Mouse (Mus musculus) midbrain, embryonic 16.5 days (tissue): ENCODE data around the gene Sh3bgrl3. TPM values are rescaled to one million over a fixed set of nuclear protein-coding genes. Genes with fewer than 3 reads are reported as not detected.
"Not testable (repeated sequence)": the region's sequence is repeated elsewhere in the genome, so short reads cannot be mapped to it uniquely, and the experiment has no call there.

Source experiments
- ATAC-seq: fragments of 200-750 bp; cut with Nextera tagmentation; 2 replicates; pipeline ENCODE4 v1.8.0; 2017; ENCODE audit warnings: moderate TSS enrichment
- H3K27ac ChIP-seq: fragments of 300-500 bp; sonication (generic); 2 replicates; pipeline ENCODE4 v1.5.1; 2014; ENCODE audit warnings: mild to moderate bottlenecking, low read length, mixed read lengths
- H3K27me3 ChIP-seq: fragments of 300-500 bp; sonication (generic); 2 replicates; pipeline ENCODE4 v1.6.1; 2014; ENCODE audit warnings: low read depth, low read length, mixed read lengths; ENCODE audit not compliant: control insufficient read depth, insufficient read depth
- H3K36me3 ChIP-seq: fragments of 300-500 bp; sonication (generic); 2 replicates; pipeline ENCODE4 v1.6.1; 2014; ENCODE audit warnings: mild to moderate bottlenecking, low read length, moderate library complexity, mixed read lengths; ENCODE audit not compliant: control insufficient read depth, insufficient read depth
- H3K4me1 ChIP-seq: fragments of 300-500 bp; sonication (generic); 2 replicates; pipeline ENCODE4 v1.6.1; 2014; ENCODE audit warnings: mild to moderate bottlenecking, low read length, mixed read lengths; ENCODE audit not compliant: control insufficient read depth, insufficient read depth
- H3K4me2 ChIP-seq: fragments of 300-500 bp; sonication (generic); 2 replicates; pipeline ENCODE4 v1.6.1; 2014; ENCODE audit warnings: mild to moderate bottlenecking, low read length, mixed read lengths
- H3K4me3 ChIP-seq: fragments of 300-500 bp; sonication (generic); 2 replicates; pipeline ENCODE4 v1.5.1; 2014; ENCODE audit warnings: low read depth, mild to moderate bottlenecking, low read length, moderate library complexity, mixed read lengths
- H3K9ac ChIP-seq: fragments of 300-500 bp; sonication (generic); 2 replicates; pipeline ENCODE4 v1.6.1; 2014; ENCODE audit warnings: low read depth, low read length, mixed read lengths
- H3K9me3 ChIP-seq: fragments of 300-500 bp; sonication (generic); replicated peaks from 2 replicates; pipeline ENCODE4 v1.6.1; 2014; ENCODE audit warnings: mild to moderate bottlenecking, low read length, mixed read lengths; ENCODE audit not compliant: control insufficient read depth, poor library complexity, severe bottlenecking
- WGBS: fragments of 180-500 bp; shearing (Covaris S2); extraction: QIAGEN DNeasy Blood & Tissue Kit; methylation state at CpG from one replicate; pipeline ENCODE4 v1.1.7; 2014; 5-methylcytosine and 5-hydroxymethylcytosine counted together
- polyA plus RNA-seq: library from polyadenylated mRNA; unstranded; fragments of >200 nt; fragmentation: Nextera tagmentation; extraction: Ambion mirVana; gene quantifications from 2 replicates; pipeline ENCODE4 v1.2.1, GENCODE M21; 2015

Sh3bgrl3 gene
- polyA plus RNA-seq, 1 experiment from 2014 or later = 430 TPM

- no peak overlapping the region for H3K4me2 ChIP-seq
- WGBS = 87% methylated on average over 2 of the region's 2 CpGs
These were observed 29.0 kb upstream of the Sh3bgrl3 start for GRCm38 (mm10) chr4:134157558-134157957.

GRCm38 (mm10) chr4:134156744-134157143 is 28.2 kb upstream of the Sh3bgrl3 start:
- H3K4me3 ChIP-seq = no peak overlapping the region
- H3K9ac ChIP-seq = no peak overlapping the region
- H3K36me3 ChIP-seq = peaks cover 9% of the 10 kb centered on the region
- WGBS = 78% methylated on average over 8 of the region's 8 CpGs
- H3K9me3 ChIP-seq = no peaks in the 10 kb centered on the region
- ATAC-seq = no peak
- H3K27ac ChIP-seq = no peak overlapping the region
- H3K4me2 ChIP-seq = no peak overlapping the region
- H3K4me1 ChIP-seq = no peaks in the 10 kb centered on the region; the same call in 1 of the 2 replicates
- H3K27me3 ChIP-seq = no peaks in the 10 kb centered on the region

More at GRCm38 (mm10) chr4:134157558-134157957, 29.0 kb upstream of the Sh3bgrl3 start:
- Histone ChIP-seq H3K4me1 (no peaks in the 10 kb centered on the region; the same call in 1 of the 2 replicates), H3K9ac (no peak overlapping the region), H3K27ac (no peak overlapping the region), H3K36me3 (peaks cover 4% of the 10 kb centered on the region; the same call in 1 of the 2 replicates), H3K4me3 (no peak overlapping the region), H3K27me3 (no peaks in the 10 kb centered on the region), H3K9me3 (no peaks in the 10 kb centered on the region)
- ATAC-seq = no peak

- Histone ChIP-seq H3K27me3 (no peaks in the 10 kb centered on the region), H3K4me2 (no peak overlapping the region), H3K27ac (no peak overlapping the region), H3K9me3 (no peaks in the 10 kb centered on the region), H3K36me3 (peaks cover 12% of the 10 kb centered on the region), H3K4me3 (no peak overlapping the region), H3K9ac (no peak overlapping the region), H3K4me1 (no peaks in the 10 kb centered on the region; the same call in 1 of the 2 replicates)
- 96% methylated on average over 10 of the region's 10 CpGs for WGBS
- ATAC-seq = no peak
These were observed 27.4 kb upstream of the Sh3bgrl3 start for GRCm38 (mm10) chr4:134155961-134156465.

- 96% methylated on average over 6 of the region's 6 CpGs for WGBS
- Histone ChIP-seq H3K27ac (no peak overlapping the region), H3K4me3 (no peak overlapping the region), H3K9ac (no peak overlapping the region), H3K36me3 (peaks cover 12% of the 10 kb centered on the region), H3K4me2 (no peak overlapping the region), H3K27me3 (no peaks in the 10 kb centered on the region), H3K9me3 (no peaks in the 10 kb centered on the region), H3K4me1 (no peaks in the 10 kb centered on the region; the same call in 1 of the 2 replicates)
- ATAC-seq = no peak
These were observed 26.9 kb upstream of the Sh3bgrl3 start for GRCm38 (mm10) chr4:134155531-134155930.

- H3K4me1 ChIP-seq = no peaks in the 10 kb centered on the region; the same call in 1 of the 2 replicates
- no peak overlapping the region for H3K4me2 ChIP-seq
- peaks cover 12% of the 10 kb centered on the region for H3K36me3 ChIP-seq
- H3K27me3 ChIP-seq = no peaks in the 10 kb centered on the region
- H3K4me3 ChIP-seq = no peak overlapping the region
- ATAC-seq = no peak
- no peak overlapping the region for H3K9ac ChIP-seq
- H3K27ac ChIP-seq = no peak overlapping the region
- no peaks in the 10 kb centered on the region for H3K9me3 ChIP-seq
- 96% methylated on average over 3 of the region's 3 CpGs for WGBS
These were observed 25.8 kb upstream of the Sh3bgrl3 start for GRCm38 (mm10) chr4:134154354-134154753.

- Histone ChIP-seq H3K9ac (no peak overlapping the region), H3K4me1 (no peaks in the 10 kb centered on the region), H3K27ac (no peak overlapping the region), H3K36me3 (peaks cover 14% of the 10 kb centered on the region), H3K9me3 (no peaks in the 10 kb centered on the region), H3K4me3 (no peak overlapping the region), H3K27me3 (no peaks in the 10 kb centered on the region), H3K4me2 (no peak overlapping the region)
- ATAC-seq = no peak
- 94% methylated on average over 3 of the region's 3 CpGs for WGBS
These were observed 25.1 kb upstream of the Sh3bgrl3 start for GRCm38 (mm10) chr4:134153656-134154055.

- Histone ChIP-seq H3K4me3 (no peak overlapping the region), H3K9me3 (no peaks in the 10 kb centered on the region), H3K36me3 (peaks cover 18% of the 10 kb centered on the region), H3K4me2 (no peak overlapping the region), H3K27me3 (no peaks in the 10 kb centered on the region), H3K4me1 (no peaks in the 10 kb centered on the region), H3K27ac (no peak overlapping the region), H3K9ac (no peak overlapping the region)
- ATAC-seq = no peak
- WGBS = 96% methylated on average over 3 of the region's 3 CpGs
These were observed 23.5 kb upstream of the Sh3bgrl3 start for GRCm38 (mm10) chr4:134152112-134152511.

GRCm38 (mm10) chr4:134149389-134149788 is 20.8 kb upstream of the Sh3bgrl3 start:
- WGBS = 97% methylated on average over 4 of the region's 4 CpGs
- no peak for ATAC-seq

GRCm38 (mm10) chr4:134144297-134144696 is 15.7 kb upstream of the Sh3bgrl3 start:
- not testable (repeated sequence) for ATAC-seq, H3K27ac ChIP-seq
- 97% methylated on average over 5 of the region's 5 CpGs for WGBS

More at GRCm38 (mm10) chr4:134149389-134149788, 20.8 kb upstream of the Sh3bgrl3 start:
- Histone ChIP-seq H3K4me2 (no peak overlapping the region), H3K9me3 (no peaks in the 10 kb centered on the region), H3K27ac (no peak overlapping the region), H3K9ac (no peak overlapping the region), H3K27me3 (no peaks in the 10 kb centered on the region), H3K36me3 (peaks cover 21% of the 10 kb centered on the region), H3K4me3 (no peak overlapping the region), H3K4me1 (no peaks in the 10 kb centered on the region)

More at GRCm38 (mm10) chr4:134144297-134144696, 15.7 kb upstream of the Sh3bgrl3 start:
- not testable (repeated sequence) for H3K4me3 ChIP-seq, H3K4me2 ChIP-seq, H3K27me3 ChIP-seq, H3K9me3 ChIP-seq, H3K4me1 ChIP-seq, H3K9ac ChIP-seq, H3K36me3 ChIP-seq
